8 mouse cellular contexts compared by ENCODE assay signal in genomic region chr9:32635627-32636385, GRCm38 (mm10). TPM values are rescaled to one million over a fixed set of nuclear protein-coding genes. Genes with fewer than 3 reads are reported as not detected.
DNase-seq lines count a peak whose midpoint lies in the region; ATAC-seq lines count a peak whose summit lies in the region.

Ets1 (plus strand) TSS chr9:32636221.

- ATAC-seq in embryonic facial prominence, embryonic 11.5 days (replicated peaks; ENCODE audit: insufficient number of reproducible peaks, low FRiP score, low TSS enrichment, low read depth) = 0 out of 2 replicates have a peak, but pooled peaks have one; percentile 52
- ATAC-seq in heart, embryonic 14.5 days (ENCODE audit: insufficient number of reproducible peaks, insufficient read depth, low FRiP score, low read depth) = peak; percentile 39; the same call in 1 of the 2 replicates
- ATAC-seq in stomach, embryonic 16.5 days (ENCODE audit: insufficient read depth, low FRiP score) = no peak
- ATAC-seq in megakaryocyte-erythroid progenitor cell, adult 5-6 weeks (replicated peaks; ENCODE audit: low FRiP score, low TSS enrichment, poor library complexity, severe bottlenecking) = no peak

- 2% methylated on average over 10 of the region's 10 CpGs for WGBS in embryonic facial prominence, embryonic 11.5 days
- 0% methylated on average over 10 of the region's 10 CpGs for WGBS in heart, embryonic 14.5 days
- WGBS in stomach, embryonic 16.5 days = 2% methylated on average over 10 of the region's 10 CpGs

- H3K4me2 ChIP-seq in embryonic facial prominence, embryonic 11.5 days (ENCODE audit: low read depth, low read length) = peak within 1 kb of the TSS; percentile 30
- peak within 1 kb of the TSS; percentile 60 for H3K4me2 ChIP-seq in heart, embryonic 14.5 days (ENCODE audit: low read length)
- H3K4me2 ChIP-seq in stomach, embryonic 16.5 days (ENCODE audit: low read depth, low read length) = peak within 1 kb of the TSS; percentile 50

- no peak for DNase-seq in urinary bladder, adult 2 months (ENCODE audit: low spot score)
- DNase-seq in urinary bladder, adult 18-20 months (ENCODE audit: low spot score in 2 of 2) = no peak
- DNase-seq in embryonic facial prominence, embryonic 11.5 days (ENCODE audit: low spot score) = peak; percentile 76
- peak; percentile 64 for DNase-seq in kidney, postnatal 14 days
- DNase-seq in lung, postnatal 36 days = peak; percentile 53

- H3K27ac ChIP-seq in embryonic facial prominence, embryonic 11.5 days (replicated peaks; ENCODE audit: low read depth, low read length) = no peak within 1 kb of the TSS
- peak within 1 kb of the TSS; percentile 17 to 52; a peak in 2 of 4 replicates for H3K27ac ChIP-seq in heart, embryonic 14.5 days (replicated peaks in 1 of 2; ENCODE audit: control insufficient read depth in 1 of 2, insufficient read depth in 1 of 2, low read depth in 2 of 2, low read length in 2 of 2)
- H3K27ac ChIP-seq in stomach, embryonic 16.5 days (ENCODE audit: low read length) = no peak within 1 kb of the TSS

- 0 out of 2 replicates have a peak, but pooled peaks cover 2% of the 10 kb centered on the region for H3K4me1 ChIP-seq in embryonic facial prominence, embryonic 11.5 days (ENCODE audit: control insufficient read depth, insufficient read depth, low read length)
- H3K4me1 ChIP-seq in heart, embryonic 14.5 days (ENCODE audit: control insufficient read depth in 2 of 2, insufficient read depth in 2 of 2, low read length in 2 of 2) = peaks cover 4 to 8% of the 10 kb centered on the region in 2 experiments; a peak in 3 of 4 replicates
- H3K4me1 ChIP-seq in stomach, embryonic 16.5 days (ENCODE audit: control insufficient read depth, insufficient read depth, low read length) = no peaks in the 10 kb centered on the region; the same call in 1 of the 2 replicates

- H3K4me3 ChIP-seq in embryonic facial prominence, embryonic 11.5 days (ENCODE audit: low read depth, low read length) = 0 out of 2 replicates have a peak within 1 kb of the TSS, but pooled peaks have one; percentile 1
- peak within 1 kb of the TSS; percentile 37 to 39 for H3K4me3 ChIP-seq in heart, embryonic 14.5 days (ENCODE audit: control insufficient read depth in 1 of 2, insufficient read depth in 1 of 2, low read depth in 1 of 2, low read length in 2 of 2)
- peak within 1 kb of the TSS; percentile 40 for H3K4me3 ChIP-seq in stomach, embryonic 16.5 days (replicated peaks; ENCODE audit: low read length)

- H3K9ac ChIP-seq in embryonic facial prominence, embryonic 11.5 days (replicated peaks; ENCODE audit: low read length) = no peak within 1 kb of the TSS
- peak within 1 kb of the TSS; percentile 56 for H3K9ac ChIP-seq in heart, embryonic 14.5 days (ENCODE audit: low read length)
- 0 out of 2 replicates have a peak within 1 kb of the TSS, but pooled peaks have one; percentile 36 for H3K9ac ChIP-seq in stomach, embryonic 16.5 days (ENCODE audit: low read length)

- H3K9me3 ChIP-seq in embryonic facial prominence, embryonic 11.5 days (replicated peaks; ENCODE audit: control insufficient read depth, low read length) = no peaks in the 10 kb centered on the region
- no peaks in the 10 kb centered on the region for H3K9me3 ChIP-seq in heart, embryonic 14.5 days (ENCODE audit: control insufficient read depth, low read length)
- no peaks in the 10 kb centered on the region for H3K9me3 ChIP-seq in stomach, embryonic 16.5 days (replicated peaks; ENCODE audit: control insufficient read depth, low read length)

- peaks cover 7% of the 10 kb centered on the region; the same call in 1 of the 2 replicates for H3K27me3 ChIP-seq in embryonic facial prominence, embryonic 11.5 days (ENCODE audit: control insufficient read depth, insufficient read depth, low read length)
- peaks cover 5% of the 10 kb centered on the region; the same call in 1 of the 2 replicates for H3K27me3 ChIP-seq in heart, embryonic 14.5 days (ENCODE audit: control insufficient read depth, insufficient read depth, low read length)
- no peaks in the 10 kb centered on the region for H3K27me3 ChIP-seq in stomach, embryonic 16.5 days (ENCODE audit: control insufficient read depth, insufficient read depth, low read length)

- H3K36me3 ChIP-seq in embryonic facial prominence, embryonic 11.5 days (replicated peaks; ENCODE audit: control insufficient read depth, insufficient read depth, low read depth, low read length) = no peaks in the 10 kb centered on the region
- no peaks in the 10 kb centered on the region for H3K36me3 ChIP-seq in heart, embryonic 14.5 days (ENCODE audit: control insufficient read depth, insufficient read depth, low read length)
- H3K36me3 ChIP-seq in stomach, embryonic 16.5 days (ENCODE audit: control insufficient read depth, insufficient read depth, low read length) = no peaks in the 10 kb centered on the region

RNA-seq across cellular contexts. Expression of gene Ets1, which starts in this region (rescaled TPM):
- polyA plus RNA-seq in urinary bladder, adult 2 months (2012; rRNA removed) = 16.5 and 17.7 TPM in 2 replicates
- polyA plus RNA-seq in embryonic facial prominence, embryonic 11.5 days (2014; fragmentation: Nextera tagmentation; extraction: Ambion mirVana) = 34.5 and 36.0 TPM in 2 replicates
- polyA plus RNA-seq in heart, embryonic 14.5 days (2014; fragmentation: Nextera tagmentation; extraction: Ambion mirVana) = 44.1 and 47.0 TPM in 2 replicates
- 36.0 and 43.7 TPM in 2 replicates for polyA plus RNA-seq in stomach, embryonic 16.5 days (2015; fragmentation: Nextera tagmentation; extraction: Ambion mirVana)
- total RNA-seq in megakaryocyte-erythroid progenitor cell, adult 5-6 weeks (2014; fragmentation: Nextera tagmentation) = 9.9 and 13.4 TPM in 2 replicates
- 3.2 and 11.0 TPM in 2 replicates for total RNA-seq in megakaryocyte-erythroid progenitor cell, adult 5-6 weeks (2017)

Comparison
In these comparisons a context has a peak if more than half of its experiments do, and no peak if none do; other contexts are left out.
1. DNase-seq: peak in embryonic facial prominence, embryonic 11.5 days (single experiment), kidney, postnatal 14 days (single experiment) and lung, postnatal 36 days (single experiment); none in urinary bladder, adult 2 months (single experiment) and urinary bladder, adult 18-20 months (0 of 2).
2. ATAC-seq: peak in embryonic facial prominence, embryonic 11.5 days (single experiment) and heart, embryonic 14.5 days (single experiment); none in stomach, embryonic 16.5 days (single experiment) and megakaryocyte-erythroid progenitor cell, adult 5-6 weeks (single experiment).
3. H3K27ac ChIP-seq: peak in heart, embryonic 14.5 days (2 of 2); none in embryonic facial prominence, embryonic 11.5 days (single experiment) and stomach, embryonic 16.5 days (single experiment).
4. Peak in every context shown above with its lines, with median percentiles within 50 percentile points of each other: H3K4me2 ChIP-seq and H3K4me3 ChIP-seq.